Mouse (Mus musculus) spleen, adult 18-20 months (tissue): ENCODE results near the gene Med29.
"Not testable (repeated sequence)": the region's sequence is repeated elsewhere in the genome, so short reads cannot be mapped to it uniquely, and the experiment has no call there.

ENCODE experiments used
- DNase-seq, 2 experiments: peaks; one replicate each; pipeline ENCODE4 v3.0.0; 2022; ENCODE audit warnings: mixed read lengths in 2 of 2

The Med29 gene

GRCm38 (mm10) chr7:28395425-28395824 is 2.9 kb upstream of the Med29 start:
- DNase-seq = no peak

- no peak for DNase-seq
These were observed 904 bp upstream of the Med29 start for GRCm38 (mm10) chr7:28393272-28393951.

GRCm38 (mm10) chr7:28390331-28390730 is 2.2 kb downstream of the Med29 start:
- DNase-seq = no peak

GRCm38 (mm10) chr7:28387384-28387783 is 5.1 kb downstream of the Med29 start:
- DNase-seq = not testable (repeated sequence)

GRCm38 (mm10) chr7:28386877-28387276 is 5.6 kb downstream of the Med29 start:
- not testable (repeated sequence) for DNase-seq

- DNase-seq = peak; percentile 81 to 92
These were observed 6.0 kb downstream of the Med29 start for GRCm38 (mm10) chr7:28386462-28386861.

GRCm38 (mm10) chr7:28386007-28386406 is 6.5 kb downstream of the Med29 start:
- peak; percentile 48 to 50 for DNase-seq

GRCm38 (mm10) chr7:28385196-28385595 is 7.3 kb downstream of the Med29 start:
- DNase-seq = no peak

GRCm38 (mm10) chr7:28384162-28384561 is 8.3 kb downstream of the Med29 start:
- peak in 1 of 2 experiments; percentile 35 for DNase-seq

- no peak for DNase-seq
These were observed 8.9 kb downstream of the Med29 start for GRCm38 (mm10) chr7:28383606-28384005.

- DNase-seq = peak; percentile 59 to 65
These were observed 9.5 kb downstream of the Med29 start for GRCm38 (mm10) chr7:28382981-28383396.

GRCm38 (mm10) chr7:28382347-28382951 is 10.1 kb downstream of the Med29 start:
- DNase-seq = no peak

GRCm38 (mm10) chr7:28381938-28382337 is 10.6 kb downstream of the Med29 start:
- DNase-seq = peak; percentile 87 to 92

- DNase-seq = peak; percentile 85 to 91
These were observed 11.3 kb downstream of the Med29 start for GRCm38 (mm10) chr7:28381017-28381790.

- DNase-seq = no peak
These were observed 12.1 kb downstream of the Med29 start, which contains the start of gene Zfp36 for GRCm38 (mm10) chr7:28380237-28381016. Gene Zfp36, minus strand, starts transcription at chr7:28380253.

GRCm38 (mm10) chr7:28378769-28379651 is 13.5 kb downstream of the Med29 start:
- peak; percentile 94 to 99 for DNase-seq

- DNase-seq = peak; percentile 69 to 73
These were observed 14.3 kb downstream of the Med29 start for GRCm38 (mm10) chr7:28378066-28378690.

GRCm38 (mm10) chr7:28377190-28378065 is 15.1 kb downstream of the Med29 start:
- peak; percentile 29 to 40 for DNase-seq

GRCm38 (mm10) chr7:28376011-28376771 is 16.3 kb downstream of the Med29 start:
- peak; percentile 71 to 75 for DNase-seq
